Mouse (Mus musculus) embryo, embryonic 9.5 days (tissue): ENCODE measurements around the gene Rwdd2b.

Experiments
- DNase-seq: peaks from one replicate; pipeline ENCODE4 v3.0.0-alpha.2; 2017; ENCODE audit errors: extremely low spot score

The Rwdd2b gene

GRCm38 (mm10) chr16:87420662-87421061, 19.7 kb downstream of the Rwdd2b start:
- no peak for DNase-seq

DNA sequence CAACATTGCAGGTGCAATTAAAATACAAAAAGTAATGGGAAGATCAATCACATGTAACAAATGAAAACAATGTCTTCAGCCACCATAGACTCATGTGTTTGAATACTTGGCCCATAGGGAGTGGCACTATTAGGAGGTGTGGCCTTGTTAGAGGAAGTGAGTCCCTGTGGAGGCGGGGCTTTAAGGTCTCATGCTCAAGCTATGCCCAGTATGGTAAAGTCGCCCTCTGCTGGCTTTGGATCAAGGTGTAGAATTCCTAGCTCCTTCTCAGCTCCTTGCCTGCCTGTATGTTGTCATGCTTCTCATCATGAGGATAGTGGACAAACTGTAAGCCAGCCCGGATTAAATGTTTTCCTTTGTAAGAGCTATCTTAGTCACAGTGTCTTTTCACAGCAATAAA, 35.4 kb downstream of the Rwdd2b start:
- no peak for DNase-seq

DNA sequence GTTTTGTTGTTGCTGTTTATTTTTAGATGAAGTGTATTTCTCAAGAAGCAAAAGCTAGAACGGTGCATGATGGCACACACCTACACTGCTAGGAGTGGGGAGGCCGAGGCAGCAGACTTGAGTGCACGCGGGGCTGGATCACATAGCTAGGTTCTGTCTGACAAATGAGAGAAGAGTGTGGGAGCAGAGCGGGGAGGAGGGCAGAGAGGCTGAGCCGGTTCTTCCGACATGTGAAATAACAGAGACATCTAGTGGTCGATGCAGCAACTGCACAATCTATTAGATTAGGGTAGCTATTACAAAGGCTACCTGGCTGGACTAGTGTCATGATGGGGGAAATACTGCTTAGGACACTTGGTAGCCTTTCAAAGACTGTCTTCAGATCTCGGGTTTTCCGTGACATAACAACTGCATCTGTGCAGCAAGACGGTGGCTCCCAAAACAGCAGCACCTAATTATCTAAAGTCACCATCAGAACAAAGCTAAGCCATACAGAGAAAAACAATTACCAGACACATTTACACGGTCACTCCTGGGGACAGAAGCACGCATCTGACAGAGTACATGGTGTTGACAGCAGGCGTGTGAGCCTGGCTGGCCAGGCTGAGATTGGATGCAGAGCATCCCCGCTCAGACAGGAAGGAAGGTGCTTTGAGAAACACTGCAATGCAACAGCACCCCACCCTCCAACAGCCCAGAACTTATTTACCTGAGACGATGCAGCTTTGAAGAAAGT, 46.4 kb downstream of the Rwdd2b start:
- DNase-seq, result peak; percentile 65

DNA sequence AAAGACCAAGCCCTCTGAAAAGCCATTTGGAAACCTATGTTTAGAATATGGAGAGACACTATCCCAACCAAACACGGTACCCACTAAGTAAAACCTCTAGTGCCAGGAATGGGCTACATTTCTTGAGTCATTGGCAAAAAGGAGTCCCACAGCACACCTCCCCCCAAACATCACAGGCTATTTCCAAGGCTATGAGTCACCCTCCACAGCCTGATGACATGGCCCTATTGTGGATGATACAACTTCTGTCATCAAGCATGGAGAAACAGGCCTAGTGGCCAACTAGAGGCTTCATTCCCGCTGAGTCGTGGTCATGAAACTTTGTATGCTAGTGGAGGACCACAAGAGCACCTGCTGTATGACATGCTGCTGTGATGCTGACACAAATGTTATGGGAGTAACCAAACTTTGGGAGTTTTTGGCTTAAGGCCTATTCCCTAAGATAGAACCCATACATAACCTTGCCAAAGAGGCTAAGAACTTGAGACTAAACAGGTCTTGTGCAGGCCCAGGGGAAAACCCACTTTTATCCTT, 52.9 kb downstream of the Rwdd2b start:
- no peak for DNase-seq

GRCm38 (mm10) chr16:87384366-87384765, 56.0 kb downstream of the Rwdd2b start:
- DNase-seq, result no peak
